Comparison of ENCODE assay signal across 23 mouse cellular contexts in genomic region chr13:35980471-35980870, GRCm38 (mm10). TPM values are rescaled to one million over a fixed set of nuclear protein-coding genes. Genes with fewer than 3 reads are reported as not detected.
DNase-seq lines count a peak whose midpoint lies in the region; ATAC-seq and TF ChIP-seq lines count a peak whose summit lies in the region.
"Had no signal": no experiment of that assay in that cellular context is flagged by ENCODE, and none has a peak within 500 bp of the region (broad histone marks: within the 10 kb centered on the region; RNA-seq: fewer than 3 reads in every experiment).

No protein-coding gene starts in this region.

- peak overlapping the region; percentile 58; the same call in 1 of the 2 replicates for H3K27ac ChIP-seq in forebrain, embryonic 14.5 days (ENCODE audit: low read depth, low read length)
- no peak overlapping the region for H3K27ac ChIP-seq in forebrain, embryonic 11.5 days (ENCODE audit: low read depth, low read length)
- H3K27ac ChIP-seq in layer of hippocampus, adult 2 months, result peak overlapping the region; percentile 84
- H3K27ac ChIP-seq in neural tube, embryonic 15.5 days (replicated peaks), result no peak overlapping the region
- peak overlapping the region; percentile 69 for H3K27ac ChIP-seq in forebrain, embryonic 16.5 days (ENCODE audit: low read length)
- H3K27ac ChIP-seq: embryonic facial prominence, embryonic 15.5 days; heart, embryonic 10.5 days; hindbrain, embryonic 14.5 days; intestine, embryonic 15.5 days had no signal

- peak; percentile 81 for ATAC-seq in forebrain, embryonic 14.5 days
- no peak for ATAC-seq in forebrain, embryonic 11.5 days (replicated peaks; ENCODE audit: low FRiP score)
- ATAC-seq in neural tube, embryonic 15.5 days (ENCODE audit: low FRiP score), result peak; percentile 55; the same call in 1 of the 2 replicates
- ATAC-seq in forebrain, embryonic 16.5 days, result peak; percentile 82
- ATAC-seq: intestine, embryonic 15.5 days had no signal

- H3K36me3 ChIP-seq in forebrain, embryonic 14.5 days (ENCODE audit: control insufficient read depth, insufficient read depth, low read length), result peaks cover 13% of the 10 kb centered on the region
- no peaks in the 10 kb centered on the region for H3K36me3 ChIP-seq in forebrain, embryonic 11.5 days (ENCODE audit: control insufficient read depth, insufficient read depth, low read length)
- H3K36me3 ChIP-seq in neural tube, embryonic 15.5 days, result peaks cover 14% of the 10 kb centered on the region
- H3K36me3 ChIP-seq in forebrain, embryonic 16.5 days (ENCODE audit: control insufficient read depth, insufficient read depth), result no peaks in the 10 kb centered on the region
- H3K36me3 ChIP-seq: intestine, embryonic 15.5 days had no signal

- peak; percentile 56 for DNase-seq in forebrain, embryonic 14.5 days (ENCODE audit: low spot score)
- DNase-seq in forebrain, embryonic 11.5 days (ENCODE audit: low spot score), result no peak
- DNase-seq in layer of hippocampus, adult 2 months (ENCODE audit: low spot score in 2 of 2), result peak in 1 of 2 experiments; percentile 34
- DNase-seq in layer of hippocampus, postnatal 10 days (ENCODE audit: low spot score in 2 of 2), result no peak
- DNase-seq in neural tube, embryonic 10.5 days (ENCODE audit: extremely low spot score, low spot score), result no peak
- DNase-seq in urinary bladder, postnatal 14 days (ENCODE audit: low spot score), result no peak
- DNase-seq: adrenal gland, postnatal 10 days; cerebellum, adult 18-20 months; cerebellum, adult 9-11 months; embryo, embryonic 11 days; gastrocnemius, postnatal 10 days; heart, adult 18-20 months; heart, postnatal 10 days; heart, postnatal 4 days had no signal

- TF ChIP-seq CTCF in layer of hippocampus, adult 2 months (conservative IDR thresholded peaks at IDR 0.05), result no peak

- peaks cover 10% of the 10 kb centered on the region for H3K4me1 ChIP-seq in forebrain, embryonic 14.5 days (ENCODE audit: control insufficient read depth, insufficient read depth, low read length)
- no peaks in the 10 kb centered on the region for H3K4me1 ChIP-seq in forebrain, embryonic 11.5 days (replicated peaks; ENCODE audit: control insufficient read depth, insufficient read depth, low read length)
- no peaks in the 10 kb centered on the region for H3K4me1 ChIP-seq in neural tube, embryonic 15.5 days
- peaks cover 14% of the 10 kb centered on the region for H3K4me1 ChIP-seq in forebrain, embryonic 16.5 days (replicated peaks; ENCODE audit: control insufficient read depth, insufficient read depth, low read length)
- H3K4me1 ChIP-seq: embryonic facial prominence, embryonic 15.5 days; intestine, embryonic 15.5 days had no signal

- H3K27me3 ChIP-seq in forebrain, embryonic 14.5 days (replicated peaks; ENCODE audit: control insufficient read depth, insufficient read depth, low read length), result no peaks in the 10 kb centered on the region
- H3K27me3 ChIP-seq in forebrain, embryonic 11.5 days (ENCODE audit: control insufficient read depth, insufficient read depth, low read length), result no peaks in the 10 kb centered on the region
- H3K27me3 ChIP-seq in neural tube, embryonic 15.5 days (replicated peaks), result no peaks in the 10 kb centered on the region
- no peaks in the 10 kb centered on the region for H3K27me3 ChIP-seq in forebrain, embryonic 16.5 days (replicated peaks; ENCODE audit: control insufficient read depth, insufficient read depth, low read length)
- H3K27me3 ChIP-seq: embryonic facial prominence, embryonic 15.5 days; intestine, embryonic 15.5 days had no signal

- H3K9me3 ChIP-seq in forebrain, embryonic 14.5 days (replicated peaks; ENCODE audit: control insufficient read depth, low read length), result no peaks in the 10 kb centered on the region
- H3K9me3 ChIP-seq in forebrain, embryonic 11.5 days (ENCODE audit: control insufficient read depth, low read length), result no peaks in the 10 kb centered on the region
- H3K9me3 ChIP-seq in neural tube, embryonic 15.5 days (replicated peaks), result no peaks in the 10 kb centered on the region
- no peaks in the 10 kb centered on the region for H3K9me3 ChIP-seq in forebrain, embryonic 16.5 days (ENCODE audit: control insufficient read depth, low read length)
- H3K9me3 ChIP-seq: embryonic facial prominence, embryonic 15.5 days; heart, embryonic 10.5 days; intestine, embryonic 15.5 days had no signal

- no peak overlapping the region for H3K4me3 ChIP-seq in forebrain, embryonic 14.5 days (ENCODE audit: low read depth, low read length)
- H3K4me3 ChIP-seq in forebrain, embryonic 11.5 days (ENCODE audit: low read depth, low read length), result no peak overlapping the region
- H3K4me3 ChIP-seq in layer of hippocampus, adult 2 months, result no peak overlapping the region
- no peak overlapping the region for H3K4me3 ChIP-seq in neural tube, embryonic 15.5 days (replicated peaks)
- H3K4me3 ChIP-seq in forebrain, embryonic 16.5 days (replicated peaks; ENCODE audit: low read length), result no peak overlapping the region
- H3K4me3 ChIP-seq: embryonic facial prominence, embryonic 15.5 days; erythroblast, embryonic 14.5 days; heart, embryonic 10.5 days; intestine, embryonic 15.5 days had no signal

- H3K4me2 ChIP-seq in forebrain, embryonic 14.5 days (ENCODE audit: low read length), result no peak overlapping the region
- H3K4me2 ChIP-seq in forebrain, embryonic 11.5 days (ENCODE audit: low read depth, low read length, severe bottlenecking), result no peak overlapping the region
- no peak overlapping the region for H3K4me2 ChIP-seq in neural tube, embryonic 15.5 days
- no peak overlapping the region for H3K4me2 ChIP-seq in forebrain, embryonic 16.5 days (ENCODE audit: low read length)
- H3K4me2 ChIP-seq: embryonic facial prominence, embryonic 15.5 days; hindbrain, embryonic 14.5 days; intestine, embryonic 15.5 days had no signal

- 29% methylated on average over 4 of the region's 4 CpGs for WGBS in forebrain, embryonic 14.5 days
- WGBS in forebrain, embryonic 11.5 days, result 64% methylated on average over 4 of the region's 4 CpGs
- WGBS in neural tube, embryonic 15.5 days, result 33% methylated on average over 4 of the region's 4 CpGs
- WGBS in forebrain, embryonic 16.5 days, result 17% methylated on average over 4 of the region's 4 CpGs

- no peak overlapping the region for H3K9ac ChIP-seq in forebrain, embryonic 14.5 days (ENCODE audit: low read length)
- no peak overlapping the region for H3K9ac ChIP-seq in forebrain, embryonic 11.5 days (ENCODE audit: low read length)
- H3K9ac ChIP-seq in neural tube, embryonic 15.5 days (replicated peaks), result no peak overlapping the region
- no peak overlapping the region for H3K9ac ChIP-seq in forebrain, embryonic 16.5 days (replicated peaks; ENCODE audit: low read depth, low read length)
- H3K9ac ChIP-seq: embryonic facial prominence, embryonic 15.5 days; hindbrain, embryonic 14.5 days; intestine, embryonic 15.5 days had no signal

RNA-seq across cellular contexts. Expression of gene Ppp1r3g, which starts 21.8 kb away (rescaled TPM):
- 0.59 and 0.76 TPM in 2 replicates for polyA plus RNA-seq in forebrain, embryonic 14.5 days (2014; fragmentation: Nextera tagmentation; extraction: Ambion mirVana)
- 2.9 and 3.0 TPM in 2 replicates for polyA plus RNA-seq in forebrain, embryonic 11.5 days (2014; fragmentation: Nextera tagmentation; extraction: Ambion mirVana)
- total RNA-seq in layer of hippocampus, adult 2 months (2021), result 10 to 100 TPM; 10.7 to 12.5 TPM
- 10 to 100 TPM in 1 of 2 experiments, 1 to 10 TPM in 1; 8.7 to 10.0 TPM for total RNA-seq in layer of hippocampus, postnatal 10 days (2021)
- 0.32 and 0.46 TPM in 2 replicates for polyA plus RNA-seq in neural tube, embryonic 15.5 days (2015; fragmentation: Nextera tagmentation; extraction: Ambion mirVana)
- 1.1 and 1.4 TPM in 2 replicates for polyA plus RNA-seq in forebrain, embryonic 16.5 days (2015; fragmentation: Nextera tagmentation; extraction: Ambion mirVana)
- total RNA-seq: gastrocnemius, postnatal 10 days; MEL had no signal
- polyA plus RNA-seq: C2C12; erythroblast, embryonic 14.5 days; hindbrain, embryonic 14.5 days had no signal

Comparison
In these comparisons a context has a peak if more than half of its experiments do, and no peak if none do; other contexts are left out.
1. H3K27ac ChIP-seq: peak in forebrain, embryonic 14.5 days (single experiment), layer of hippocampus, adult 2 months (single experiment) and forebrain, embryonic 16.5 days (single experiment); none in forebrain, embryonic 11.5 days (single experiment) and neural tube, embryonic 15.5 days (single experiment).